Mouse (Mus musculus): ENCODE results near the gene Mepce. TPM values are rescaled to one million over a fixed set of nuclear protein-coding genes. Genes with fewer than 3 reads are reported as not detected.
"Not testable (repeated sequence)": the region's sequence is repeated elsewhere in the genome, so short reads cannot be mapped to it uniquely, and the experiment has no call there.

The Mepce gene
- 10 to 100 TPM; 13.1 to 32.7 (median 29.8) TPM for polyA plus RNA-seq (2017; shearing (Covaris generic))

DNA sequence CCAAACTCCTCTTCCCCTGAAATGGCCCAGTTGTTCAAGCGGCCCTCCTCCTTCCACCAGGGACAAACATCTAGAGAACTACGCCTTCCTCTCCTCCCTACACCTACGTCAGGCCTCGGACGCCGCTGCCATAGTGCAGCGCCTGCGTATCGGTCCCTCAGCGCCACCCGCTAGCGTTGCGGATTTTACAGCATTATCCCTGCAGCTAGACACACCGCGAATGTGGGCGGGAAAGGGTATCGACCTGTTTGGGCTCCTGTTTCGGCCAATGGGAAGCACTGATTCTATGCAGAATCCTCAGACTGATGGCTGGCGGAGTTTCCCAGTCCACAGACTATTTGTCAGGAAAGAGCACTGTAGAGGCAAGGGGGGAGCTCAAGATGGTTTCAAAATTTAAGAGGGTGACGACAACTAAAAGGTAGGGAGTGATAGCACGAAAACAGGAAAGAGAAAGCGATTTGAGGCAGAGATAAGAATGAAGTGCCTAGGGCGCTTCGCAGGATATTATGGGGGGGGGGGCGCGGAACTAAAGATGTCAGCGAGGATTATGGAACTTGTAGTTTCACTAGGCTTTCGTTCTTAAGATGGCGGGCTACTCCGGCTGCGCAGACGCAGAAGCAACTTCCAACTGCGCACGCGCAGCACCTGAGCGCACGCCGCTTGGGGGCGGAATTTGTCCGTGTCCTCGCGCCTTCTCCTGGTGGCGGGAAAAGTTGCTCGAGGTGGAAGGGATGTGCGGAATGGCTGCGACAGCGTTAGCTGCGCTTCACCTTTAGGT, at the start of gene Mepce, which contains the start of gene Zcwpw1:
Gene Mepce, minus strand, starts transcription at position 505 of the 778 bp plus-strand sequence.
Gene Zcwpw1, plus strand, starts transcription at position 648 of the 778 bp plus-strand sequence.
- ATAC-seq, result peak; percentile 66

DNA sequence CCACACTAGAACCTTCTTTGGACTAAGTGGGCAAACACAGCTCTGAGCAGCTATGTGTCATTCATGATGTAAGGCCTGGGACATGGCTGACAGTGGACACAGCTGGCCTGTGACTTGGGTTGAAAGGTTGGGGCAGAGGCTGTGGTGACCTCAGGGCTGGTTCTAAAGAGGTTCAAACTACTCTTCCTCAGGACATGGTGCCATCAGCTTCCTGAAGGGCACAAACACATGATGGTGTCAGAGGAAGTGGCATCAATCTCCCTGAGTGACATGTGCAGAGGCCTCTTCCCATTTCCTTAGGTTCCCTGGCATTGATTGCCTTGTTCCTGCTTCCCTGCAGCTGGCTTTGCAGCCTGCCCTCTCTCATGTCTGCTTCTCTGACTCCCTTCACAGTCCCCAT, 49.7 kb upstream of the Mepce start:
- ATAC-seq, result not testable (repeated sequence)

DNA sequence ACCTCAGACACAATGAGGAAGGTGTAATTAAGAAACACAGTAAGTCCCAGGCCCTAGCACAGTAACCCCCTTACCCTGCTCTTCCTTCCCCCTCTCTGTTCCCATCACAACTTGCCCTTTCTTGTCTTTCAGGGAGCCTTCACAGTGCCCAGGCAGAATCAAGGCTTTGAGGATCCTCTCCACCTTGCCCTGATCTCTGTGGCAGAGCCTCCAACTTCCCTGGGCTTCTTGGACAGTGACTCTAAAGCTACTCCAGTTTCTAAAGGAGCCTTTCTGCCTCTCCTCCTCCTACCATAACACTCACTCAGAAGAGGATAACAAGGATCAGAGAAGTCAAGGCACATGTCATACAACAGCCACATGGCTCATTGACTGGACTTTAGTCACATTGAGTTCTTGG, 49.2 kb upstream of the Mepce start:
- ATAC-seq, result no peak

DNA sequence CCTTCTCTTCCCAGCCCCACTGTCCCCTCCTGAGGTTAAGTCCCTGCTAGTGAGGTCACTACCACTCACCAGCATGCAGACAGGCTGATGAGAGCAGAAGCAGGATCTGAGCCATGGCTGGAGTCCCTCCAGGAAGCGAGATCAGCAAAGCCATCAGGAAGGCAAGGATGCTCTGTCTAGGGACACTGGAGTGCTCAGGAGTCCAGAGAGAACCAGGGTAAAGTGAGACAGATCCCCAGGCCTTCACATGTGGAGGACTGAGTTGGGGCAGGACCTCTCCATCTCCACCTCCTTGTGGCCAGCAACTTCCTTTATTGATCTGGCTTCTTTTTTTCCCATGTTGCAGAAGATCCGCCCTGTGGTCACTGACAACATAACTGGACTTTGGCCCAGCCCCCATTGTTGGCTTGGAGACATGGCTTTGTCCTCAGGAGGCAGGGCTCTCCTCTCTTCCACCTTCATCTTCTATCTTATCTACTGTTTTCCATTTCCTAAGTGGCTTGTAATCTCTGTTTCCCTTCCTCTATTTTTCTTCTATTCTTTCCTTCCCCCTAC, 48.6 kb upstream of the Mepce start, which contains the start of gene Pilra:
Gene Pilra, minus strand, starts transcription at position 316 of the 555 bp plus-strand sequence.
- not testable (repeated sequence) for ATAC-seq

DNA sequence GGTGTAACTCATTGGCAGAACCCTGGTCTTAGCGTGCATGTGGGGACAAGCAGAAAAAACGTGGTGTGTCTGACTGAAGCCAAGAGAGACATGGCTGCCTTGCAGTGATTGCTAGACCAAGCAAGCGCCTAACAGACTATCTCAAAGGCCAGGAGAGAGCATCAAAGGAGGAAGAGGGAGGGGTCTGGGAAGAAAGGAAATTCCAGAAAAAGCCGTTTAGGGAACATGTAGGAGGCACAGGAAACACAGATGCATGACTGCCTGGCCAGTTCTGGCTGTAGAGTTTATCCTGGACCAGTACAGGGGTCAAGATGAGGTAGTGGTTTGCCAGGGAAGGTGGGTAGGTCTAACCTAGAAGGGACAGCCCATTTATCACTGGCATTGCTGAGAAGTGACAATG, 46.0 kb upstream of the Mepce start:
- no peak for ATAC-seq

DNA sequence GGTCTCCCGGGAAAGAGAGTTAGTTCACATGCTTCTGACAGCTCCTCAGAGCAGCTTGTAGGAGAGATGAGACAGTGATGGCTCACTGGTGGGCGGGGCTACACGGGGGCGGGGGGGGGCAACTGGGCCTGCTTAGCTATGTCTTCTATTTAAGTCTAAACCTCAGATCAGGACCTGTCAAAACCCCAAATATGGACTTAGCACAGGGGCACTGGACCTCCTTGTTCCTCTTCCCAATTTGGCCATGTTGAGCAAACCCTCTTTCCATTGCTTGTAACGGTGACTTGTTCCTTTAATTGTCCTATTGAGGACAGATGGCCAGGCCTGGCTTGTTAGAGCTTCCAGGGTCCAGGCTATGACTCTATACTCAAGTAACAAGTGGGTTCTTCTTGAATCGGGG, 44.1 kb upstream of the Mepce start:
- ATAC-seq, result no peak

DNA sequence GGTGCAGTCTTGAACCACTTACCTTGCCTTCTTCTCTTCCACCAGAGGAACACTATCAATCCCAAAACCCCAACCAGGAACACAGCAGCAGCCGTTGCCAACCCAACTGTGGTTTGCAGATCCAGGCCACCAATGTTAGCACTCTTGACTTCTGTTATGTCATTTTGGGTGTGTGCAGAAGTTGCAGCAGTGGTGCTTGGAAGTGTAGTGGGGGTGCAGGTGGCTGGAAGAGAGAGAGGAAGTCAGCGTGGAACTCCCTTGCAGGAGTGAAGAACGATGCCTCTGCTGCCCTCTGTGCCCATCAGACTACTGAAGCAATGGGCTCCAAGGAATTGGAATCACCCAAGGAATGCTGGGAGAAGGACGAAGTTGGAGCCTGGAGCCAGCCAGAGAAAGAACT, 43.7 kb upstream of the Mepce start:
- ATAC-seq, result no peak

DNA sequence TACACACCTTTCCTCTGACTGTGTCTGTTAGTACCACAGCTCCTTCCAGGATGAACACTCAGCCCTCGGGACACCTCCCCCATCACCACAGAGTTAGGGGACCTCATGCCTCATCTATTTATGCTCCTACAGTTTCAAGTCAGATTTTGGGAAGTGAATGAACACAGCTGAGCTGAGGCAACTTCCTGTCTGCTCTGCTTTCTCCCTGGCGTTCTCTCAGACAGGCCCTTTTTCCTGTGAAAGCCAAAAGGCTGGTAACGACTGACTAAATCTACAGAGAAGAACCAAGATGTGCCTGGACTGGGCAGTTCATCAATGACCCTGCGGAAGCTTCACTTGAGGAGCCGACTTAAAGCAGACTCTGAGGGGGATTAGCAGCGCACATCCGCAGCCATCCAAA, 42.8 kb upstream of the Mepce start:
- no peak for ATAC-seq

DNA sequence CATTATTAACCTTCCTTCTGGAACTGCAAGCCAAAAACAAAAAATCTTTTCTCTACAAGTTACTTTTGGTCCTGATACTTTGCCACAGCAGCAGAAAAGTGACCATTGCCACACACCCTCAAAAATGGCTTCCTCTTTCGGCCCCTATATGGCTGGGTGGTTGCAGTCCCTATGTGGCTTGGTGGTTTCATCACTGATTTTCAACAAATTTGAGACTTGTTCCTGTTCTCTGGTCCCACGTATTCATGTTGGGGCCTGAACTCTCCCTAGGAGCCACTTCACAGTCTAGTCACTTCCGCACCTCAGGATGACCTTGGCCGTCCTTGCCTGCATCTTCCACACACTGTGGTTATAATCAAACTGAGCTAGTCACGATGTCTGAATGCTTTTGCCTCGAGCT, 41.2 kb upstream of the Mepce start:
- no peak for ATAC-seq

DNA sequence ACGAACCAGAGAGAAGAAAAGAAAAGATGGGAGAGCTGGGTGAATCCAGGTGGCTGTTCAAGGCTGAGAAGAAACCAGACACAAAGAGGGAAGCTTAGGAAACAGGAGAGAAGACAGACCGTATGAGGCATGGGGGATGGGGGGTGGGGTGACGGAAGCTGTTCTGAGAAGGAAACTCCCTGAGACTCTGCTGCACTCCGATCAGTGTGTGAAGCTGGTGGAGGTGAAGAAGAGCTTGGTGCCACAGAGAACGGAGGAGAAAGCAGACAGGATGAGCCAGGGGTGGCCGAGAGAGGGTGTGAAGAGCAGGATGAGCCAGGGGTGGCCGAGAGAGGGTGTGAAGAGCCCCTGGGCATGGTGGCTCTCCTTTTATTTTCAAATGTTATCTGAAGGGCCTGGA, 39.0 kb upstream of the Mepce start:
- ATAC-seq, result no peak

DNA sequence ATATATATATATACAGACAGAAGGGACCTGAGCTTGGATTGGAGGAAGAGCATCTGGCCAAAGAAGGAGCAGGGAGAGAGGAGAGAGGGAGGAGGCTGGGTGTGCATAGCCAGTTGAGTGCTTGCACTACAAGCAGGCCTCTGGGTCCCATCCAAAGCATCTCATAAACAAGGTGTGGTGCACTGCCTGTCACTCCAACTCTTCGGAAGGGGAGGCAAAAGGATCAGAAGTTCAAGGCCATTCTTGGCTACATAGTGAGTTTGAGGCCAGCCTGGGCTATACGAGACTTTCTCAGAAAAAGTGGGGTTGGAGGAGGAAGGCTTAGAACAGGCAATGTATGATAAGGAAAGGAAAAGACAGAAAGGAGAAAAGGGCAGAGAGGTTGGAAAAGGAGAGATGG, 38.5 kb upstream of the Mepce start:
- ATAC-seq, result no peak

DNA sequence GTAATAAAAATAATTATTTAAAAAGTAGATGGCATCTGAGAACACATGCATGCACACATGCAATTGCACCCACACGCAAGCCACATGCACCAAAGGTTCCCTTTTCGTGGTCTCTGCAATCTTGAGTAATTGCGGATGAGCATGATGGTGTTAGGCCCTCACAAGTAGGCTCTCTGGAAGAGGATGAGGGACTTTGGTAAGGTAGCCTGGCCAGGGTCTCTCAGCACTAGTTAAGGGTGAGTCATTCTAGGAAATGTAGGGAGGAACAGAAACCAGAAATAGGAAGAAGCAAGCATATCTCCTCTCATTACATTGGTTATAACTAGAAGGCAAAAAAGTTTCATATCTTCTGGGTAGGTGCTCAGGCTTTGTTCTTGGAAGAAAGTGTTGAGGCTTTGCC, 37.6 kb upstream of the Mepce start:
- ATAC-seq, result no peak

DNA sequence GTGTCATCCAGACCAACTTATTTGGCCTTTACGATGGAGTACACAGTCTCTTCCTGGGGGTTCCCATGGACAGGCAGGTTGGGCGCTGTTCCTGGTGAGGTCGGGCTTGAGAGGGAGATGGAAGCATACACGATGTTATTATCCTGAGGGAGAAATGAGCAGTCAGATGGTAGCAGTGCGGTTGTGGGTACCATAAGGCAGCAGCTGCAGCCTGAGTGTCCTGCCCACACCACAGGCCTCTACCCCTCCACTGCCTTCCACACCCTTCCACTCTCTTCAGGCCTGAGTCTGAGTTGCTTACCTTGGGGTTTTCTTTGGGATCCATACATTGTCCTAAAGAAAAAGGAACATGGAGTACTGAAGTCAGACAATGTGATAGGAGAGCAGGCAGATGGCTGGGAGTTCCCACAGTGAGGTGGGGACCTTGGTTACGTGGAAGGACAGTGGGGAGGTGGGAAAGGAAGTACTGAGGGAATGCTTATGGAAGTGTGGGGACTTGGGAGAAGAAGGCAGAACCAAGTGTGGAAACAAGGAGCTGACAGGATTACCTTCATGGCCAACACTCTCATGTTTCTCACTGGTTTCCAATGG, 36.1 kb upstream of the Mepce start:
- ATAC-seq, result no peak

DNA sequence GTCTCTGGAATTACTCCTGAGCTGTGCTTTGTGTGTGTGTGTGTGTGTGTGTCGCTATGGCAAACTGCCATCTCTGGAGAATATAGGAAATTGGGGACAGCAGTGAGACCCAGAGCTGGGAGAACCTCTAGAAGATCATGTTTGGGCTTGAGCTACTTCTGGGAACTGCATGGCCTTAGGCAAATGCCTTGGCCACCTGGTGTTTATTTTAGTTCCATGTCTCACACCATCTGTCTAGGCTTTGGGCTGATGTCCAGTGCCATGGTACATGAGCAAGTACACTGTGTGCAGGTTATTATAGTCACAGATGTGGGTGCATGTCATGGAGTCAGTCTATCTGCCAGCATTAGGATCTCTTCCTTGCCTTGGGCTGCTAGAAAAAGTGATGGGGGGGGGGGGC, 35.1 kb upstream of the Mepce start:
- ATAC-seq, result no peak

DNA sequence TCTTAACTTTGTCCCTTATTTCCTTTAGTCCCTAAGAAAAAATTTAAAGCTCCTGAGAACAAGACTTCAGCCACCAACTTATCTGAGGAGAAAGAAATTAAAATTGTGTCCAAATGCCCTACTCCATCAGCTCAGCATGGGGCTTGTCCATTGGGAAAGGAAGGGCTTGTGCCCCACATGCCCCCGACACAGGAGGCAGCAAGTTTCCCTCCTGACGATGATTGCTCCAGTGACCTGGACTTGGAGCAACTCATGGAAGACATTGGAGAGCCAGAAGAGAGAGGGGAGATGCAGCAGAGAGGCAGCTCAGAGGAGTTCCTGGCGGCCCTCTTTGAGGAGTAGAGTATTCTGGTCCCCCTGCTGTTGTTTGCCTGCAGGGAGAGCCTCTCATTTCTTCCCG, 34.7 kb upstream of the Mepce start:
- no peak for ATAC-seq

DNA sequence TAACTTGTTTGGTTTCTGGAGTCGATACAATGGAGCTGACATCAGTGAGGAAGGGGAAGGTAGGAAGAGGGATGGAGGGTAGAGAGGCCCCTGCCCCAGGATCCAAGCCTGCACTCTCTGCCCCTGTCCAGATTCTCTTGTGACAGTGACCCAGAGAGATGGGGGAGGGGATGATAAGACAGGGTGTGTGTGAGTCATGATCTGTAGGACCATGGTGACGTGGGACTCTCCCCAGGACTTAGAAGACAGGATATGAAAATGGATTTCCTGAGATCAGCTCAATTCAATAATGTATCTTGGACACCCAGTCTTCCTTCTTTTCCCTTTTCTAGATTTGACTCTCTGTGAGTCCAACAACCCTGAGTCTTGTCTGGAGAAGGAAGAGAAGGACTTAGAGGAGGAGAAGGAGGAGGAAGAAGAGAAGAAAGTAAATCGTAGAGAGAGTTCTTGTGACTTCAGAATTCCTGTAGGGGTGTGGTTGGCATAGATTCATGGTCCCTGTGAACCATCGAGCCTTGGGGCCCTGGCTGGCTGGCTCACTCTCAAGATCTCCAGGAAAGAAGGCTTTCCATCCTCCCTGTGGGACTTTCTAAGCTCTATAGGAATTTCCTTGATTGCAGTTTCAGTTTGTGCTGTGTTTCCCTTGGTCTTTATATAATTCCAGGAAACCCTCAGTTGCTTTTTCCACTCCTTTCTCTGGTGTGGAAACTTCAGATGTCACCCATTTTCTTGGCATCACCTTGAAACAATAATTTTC, 30.2 kb upstream of the Mepce start:
- ATAC-seq, result no peak

DNA sequence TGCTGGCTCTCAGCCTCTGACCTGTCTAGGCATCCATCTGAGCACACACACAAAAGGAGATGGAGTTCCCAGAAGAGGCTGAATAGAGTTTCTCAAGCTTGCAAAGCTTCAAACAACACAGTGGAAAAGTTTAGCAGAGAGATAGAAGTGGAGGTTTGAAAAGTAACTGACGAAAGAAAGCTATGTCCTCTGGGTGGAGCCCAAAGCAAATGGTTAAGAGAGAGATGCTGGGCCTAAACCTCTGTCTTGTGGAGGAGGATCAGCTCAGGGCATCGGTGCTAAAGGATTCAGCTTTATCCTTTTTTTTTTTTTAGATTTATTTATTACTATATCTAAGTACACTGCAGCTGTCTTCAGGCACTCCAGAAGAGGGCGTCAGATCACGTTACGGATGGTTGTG, 20.9 kb upstream of the Mepce start:
- ATAC-seq, result no peak

DNA sequence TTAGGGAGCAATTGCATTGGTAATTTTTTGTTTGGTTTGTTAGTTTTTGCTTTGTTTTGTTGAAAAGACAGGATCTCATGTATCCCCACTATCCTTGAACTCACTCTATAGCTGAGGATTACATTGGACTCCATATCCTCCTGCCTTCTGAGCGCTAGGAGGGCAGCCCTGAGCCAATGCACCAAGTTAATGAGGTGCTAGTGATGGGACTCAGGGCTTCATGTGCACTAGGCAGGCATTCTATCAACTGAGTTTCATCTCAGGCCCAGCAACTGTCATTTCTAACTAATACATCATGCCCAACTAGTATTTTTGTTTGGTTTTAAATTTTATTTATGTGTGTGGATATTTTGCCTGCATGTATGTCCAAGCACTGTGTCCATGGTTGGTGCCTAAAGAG, 18.7 kb upstream of the Mepce start:
- ATAC-seq, result no peak

DNA sequence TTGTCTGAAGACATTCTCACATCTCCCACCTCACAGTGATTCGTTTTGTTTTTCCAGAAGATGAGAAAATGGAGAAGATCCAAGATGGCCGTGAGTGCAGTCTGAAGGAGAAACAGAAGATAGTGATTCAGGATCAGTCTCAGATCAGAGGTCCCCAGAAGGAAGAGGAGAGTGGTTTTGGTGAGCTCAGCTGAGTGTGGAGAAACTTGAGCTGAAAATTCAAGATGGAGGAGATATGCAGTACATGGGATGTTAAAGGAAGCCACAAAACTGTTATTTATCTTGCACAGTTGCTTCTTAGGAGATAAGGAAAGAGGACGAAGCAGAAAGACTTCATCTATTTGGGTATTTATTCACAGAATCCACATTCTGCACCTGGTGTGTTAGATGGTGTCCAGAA, 13.5 kb upstream of the Mepce start:
- no peak for ATAC-seq

DNA sequence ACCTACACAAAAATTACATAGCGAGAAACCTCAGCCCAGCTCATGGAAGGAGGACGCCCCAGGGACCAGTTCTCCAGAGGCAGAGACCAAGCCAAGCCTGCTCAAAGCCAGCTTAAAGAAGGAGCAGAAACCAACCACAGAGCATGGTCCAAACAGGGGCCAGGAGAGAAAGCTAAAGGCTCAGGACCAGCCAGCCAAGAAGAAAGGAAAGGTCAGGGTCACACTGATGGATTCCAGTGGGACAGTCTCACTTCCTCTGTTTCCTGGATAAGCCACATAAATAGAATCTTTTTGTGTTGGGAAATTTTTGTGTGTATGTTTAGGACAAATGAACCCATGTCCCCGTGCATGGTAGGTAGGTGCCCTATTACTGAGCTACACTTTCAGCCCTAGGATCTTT, 9.2 kb upstream of the Mepce start:
- no peak for ATAC-seq

DNA sequence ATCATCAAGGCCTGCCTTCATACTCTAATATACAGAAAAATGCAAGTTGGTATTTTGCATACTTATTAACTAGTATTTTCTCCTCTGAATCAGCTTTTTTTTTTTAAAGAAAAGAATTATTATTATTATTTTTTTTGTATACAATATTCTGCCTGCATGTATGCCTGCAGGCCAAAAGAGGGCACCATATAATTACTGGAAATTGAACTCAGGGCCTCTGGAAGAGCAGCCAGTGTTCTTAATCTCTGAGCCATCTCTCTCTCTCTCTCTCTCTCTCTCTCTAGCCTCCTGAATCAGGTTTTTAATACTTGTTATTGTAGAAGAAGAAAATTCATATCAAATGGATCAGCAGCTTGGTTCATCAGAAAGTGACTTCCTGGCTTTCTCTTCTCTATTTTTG, 4.1 kb upstream of the Mepce start:
- no peak for ATAC-seq

DNA sequence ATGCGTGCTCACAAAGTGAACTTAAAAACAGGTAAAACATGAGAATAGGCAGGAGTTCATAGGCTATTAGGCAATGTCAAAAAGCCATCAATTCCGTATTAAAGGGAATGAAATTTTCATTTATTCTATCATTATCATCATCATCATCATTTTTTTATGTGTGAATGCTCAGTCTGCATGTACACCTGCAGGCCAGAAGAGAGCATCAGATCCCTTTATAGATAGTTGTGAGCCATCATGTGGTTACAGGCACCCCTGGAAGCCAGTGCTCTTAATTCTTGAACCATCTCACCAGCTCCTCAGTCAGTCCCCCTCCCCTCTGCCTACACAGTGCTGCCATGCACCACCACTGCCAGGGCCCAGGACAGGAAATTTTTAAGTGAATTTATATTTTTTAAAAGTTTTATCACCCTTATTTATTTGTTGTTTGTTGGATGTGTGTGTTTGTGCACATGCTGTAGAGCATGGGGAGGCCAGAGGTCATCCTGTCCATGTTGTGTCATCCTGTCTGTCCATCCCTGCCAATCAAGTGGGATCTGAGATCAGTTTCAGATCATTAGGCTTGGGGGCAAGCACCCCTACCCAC, 1.6 kb upstream of the Mepce start:
- ATAC-seq, result no peak

DNA sequence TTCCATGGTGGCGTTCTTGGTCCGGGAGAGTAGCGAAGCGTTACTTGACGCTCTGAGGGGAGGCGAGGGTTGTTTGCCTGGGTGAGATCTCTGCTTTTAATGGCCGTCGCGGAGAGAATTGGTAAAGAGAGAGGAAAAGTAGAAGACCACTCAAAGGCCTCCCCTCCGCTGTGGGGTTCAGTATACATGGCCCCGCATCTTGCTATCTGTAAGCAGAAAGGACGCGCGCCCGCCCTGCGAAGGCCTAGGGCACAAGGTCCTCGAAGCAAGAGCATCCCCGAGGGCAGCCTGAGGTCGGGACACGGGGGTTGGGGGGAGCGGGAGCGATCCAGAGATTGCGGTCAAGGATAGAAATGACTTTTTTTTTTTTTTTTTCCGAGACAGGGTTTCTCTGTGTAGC, 716 bp upstream of the Mepce start:
- ATAC-seq, result no peak

All from inflammation-experienced regulatory T-cells, adult 6 months (primary cell).